ENCODE assay signal across 9 mouse cellular contexts in the genomic region with DNA sequence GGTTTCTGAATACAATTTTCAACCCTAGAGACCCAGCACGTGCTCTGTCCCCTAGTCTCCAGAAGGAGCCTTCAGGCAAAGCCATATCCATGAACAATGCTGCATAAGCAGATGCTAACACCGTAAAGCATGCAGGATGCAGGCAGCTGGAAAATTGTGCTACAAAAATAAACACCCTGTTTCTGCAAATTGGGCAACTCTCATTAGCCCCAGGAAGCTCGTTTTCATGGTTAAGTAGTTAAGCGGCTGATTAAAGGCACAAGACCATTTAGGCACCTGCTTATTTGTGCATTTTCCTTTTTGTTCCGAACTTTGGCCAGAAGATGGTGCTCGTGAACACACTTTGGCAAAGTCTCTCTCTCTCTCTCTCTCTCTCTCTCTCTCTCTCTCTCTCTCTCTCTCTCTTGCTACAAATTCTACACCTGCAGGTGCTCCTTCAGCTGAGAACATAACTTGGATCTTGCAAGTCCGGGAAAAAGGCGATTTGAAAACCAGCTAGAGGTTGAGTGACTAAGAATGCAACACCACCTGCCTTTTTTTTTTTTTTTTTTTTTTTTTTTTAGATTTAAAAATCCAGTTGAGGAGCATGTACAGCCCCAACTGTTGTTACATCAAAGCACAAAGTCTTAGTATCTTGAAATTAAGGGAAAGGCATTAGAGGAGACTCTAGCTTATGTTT.
DNase-seq lines count a peak whose midpoint lies in the region; ATAC-seq and TF ChIP-seq lines count a peak whose summit lies in the region.
"Had no signal": no experiment of that assay in that cellular context is flagged by ENCODE, and none has a peak within 500 bp of the region (broad histone marks: within the 10 kb centered on the region; RNA-seq: fewer than 3 reads in every experiment).

No protein-coding gene starts in this region.

- DNase-seq in CD4-positive, CD25-positive, alpha-beta regulatory T cell, adult 2 months (ENCODE audit: low read depth, low spot score), result peak; percentile 65
- DNase-seq in brain, embryonic 14.5 days (ENCODE audit: low read depth), result peak; percentile 95
- DNase-seq in hindbrain, postnatal 0 days (ENCODE audit: low spot score), result peak; percentile 91
- DNase-seq in left cerebral cortex, adult 11 months (ENCODE audit: low spot score), result peak; percentile 54
- DNase-seq in midbrain, embryonic 14.5 days, result peak; percentile 89
- DNase-seq in thymus, adult 2 months, result peak; percentile 48

- H3K4me1 ChIP-seq in forebrain, embryonic 12.5 days, result peaks cover 14% of the 10 kb centered on the region
- H3K4me1 ChIP-seq in hindbrain, postnatal 0 days (ENCODE audit: insufficient read depth, low read length), result no peaks in the 10 kb centered on the region
- no peaks in the 10 kb centered on the region; the same call in 1 of the 2 replicates for H3K4me1 ChIP-seq in midbrain, embryonic 14.5 days (ENCODE audit: control insufficient read depth, insufficient read depth, low read length)
- H3K4me1 ChIP-seq in thymus, adult 2 months (replicated peaks; ENCODE audit: control insufficient read depth, insufficient read depth, low read length), result no peaks in the 10 kb centered on the region

- ATAC-seq in CD4-positive, CD25-positive, alpha-beta regulatory T cell, adult 4 months, result no peak
- ATAC-seq in forebrain, embryonic 12.5 days (ENCODE audit: low FRiP score), result peak; percentile 75
- peak; percentile 66 for ATAC-seq in hindbrain, postnatal 0 days
- no peak for ATAC-seq in midbrain, embryonic 14.5 days (ENCODE audit: low FRiP score, low TSS enrichment)

- TF ChIP-seq CTCF in brain, embryonic 14.5 days (IDR thresholded peaks at IDR 0.05; ENCODE audit: borderline replicate concordance, extremely low read depth, insufficient read depth, insufficient read length), result peak; percentile 58; the same call in 1 of the 2 replicates
- peak; percentile 85 for TF ChIP-seq CTCF in hindbrain, postnatal 0 days (IDR thresholded peaks at IDR 0.05; ENCODE audit: low read depth)
- TF ChIP-seq CTCF in thymus, adult 2 months (IDR thresholded peaks at IDR 0.05; ENCODE audit: borderline replicate concordance, control insufficient read depth, extremely low read depth, insufficient read depth, low read length, poor library complexity), result no peak

- WGBS in forebrain, embryonic 12.5 days, result 10% methylated on average over 8 of the region's 8 CpGs
- 14% methylated on average over 8 of the region's 8 CpGs for WGBS in hindbrain, postnatal 0 days
- 17% methylated on average over 8 of the region's 8 CpGs for WGBS in midbrain, embryonic 14.5 days
- 20% methylated on average over 8 of the region's 8 CpGs for WGBS in thymus, adult 2 months

- H3K4me3 ChIP-seq in forebrain, embryonic 12.5 days (replicated peaks), result no peak overlapping the region
- H3K4me3 ChIP-seq in hindbrain, postnatal 0 days (ENCODE audit: low read length), result no peak overlapping the region
- H3K4me3 ChIP-seq in midbrain, embryonic 14.5 days (replicated peaks; ENCODE audit: low read depth, low read length), result no peak overlapping the region
- H3K4me3 ChIP-seq in thymus, adult 2 months (ENCODE audit: control insufficient read depth, insufficient read depth, low read length), result no peak overlapping the region
- H3K4me3 ChIP-seq: heart, embryonic 13.5 days had no signal

- no peak for TF ChIP-seq POLR2A in brain, embryonic 14.5 days (IDR thresholded peaks at IDR 0.05; ENCODE audit: borderline replicate concordance, extremely low read depth, insufficient read depth, insufficient read length, poor library complexity, severe bottlenecking)
- no peak for TF ChIP-seq POLR2A in thymus, adult 2 months (IDR thresholded peaks at IDR 0.05; ENCODE audit: control insufficient read depth, extremely low read depth, insufficient read depth, low read length, poor library complexity)

- H3K27ac ChIP-seq in forebrain, embryonic 12.5 days, result no peak overlapping the region
- H3K27ac ChIP-seq in hindbrain, postnatal 0 days, result no peak overlapping the region
- H3K27ac ChIP-seq in midbrain, embryonic 14.5 days (replicated peaks; ENCODE audit: low read depth, low read length), result no peak overlapping the region
- no peak overlapping the region for H3K27ac ChIP-seq in thymus, adult 2 months (ENCODE audit: control insufficient read depth, insufficient read depth, low read length)
- H3K27ac ChIP-seq: heart, embryonic 13.5 days had no signal

- H3K9me3 ChIP-seq in forebrain, embryonic 12.5 days, result no peaks in the 10 kb centered on the region
- no peaks in the 10 kb centered on the region for H3K9me3 ChIP-seq in hindbrain, postnatal 0 days (ENCODE audit: low read length)
- H3K9me3 ChIP-seq in midbrain, embryonic 14.5 days (ENCODE audit: control insufficient read depth, low read length), result no peaks in the 10 kb centered on the region

- H3K36me3 ChIP-seq in forebrain, embryonic 12.5 days (replicated peaks), result no peaks in the 10 kb centered on the region
- H3K36me3 ChIP-seq in hindbrain, postnatal 0 days (ENCODE audit: insufficient read depth, low read length), result no peaks in the 10 kb centered on the region
- no peaks in the 10 kb centered on the region for H3K36me3 ChIP-seq in midbrain, embryonic 14.5 days (ENCODE audit: control insufficient read depth, insufficient read depth, low read length)
- no peaks in the 10 kb centered on the region for H3K36me3 ChIP-seq in thymus, adult 2 months (ENCODE audit: control insufficient read depth, insufficient read depth, low read length)
- H3K36me3 ChIP-seq: heart, embryonic 13.5 days had no signal

- no peak overlapping the region for H3K4me2 ChIP-seq in forebrain, embryonic 12.5 days
- H3K4me2 ChIP-seq in hindbrain, postnatal 0 days (ENCODE audit: low read depth, low read length), result 0 out of 2 replicates have a peak overlapping the region, but pooled peaks have one; percentile 27
- no peak overlapping the region for H3K4me2 ChIP-seq in midbrain, embryonic 14.5 days (ENCODE audit: low read length)
- H3K4me2 ChIP-seq: heart, embryonic 13.5 days had no signal

- H3K27me3 ChIP-seq in forebrain, embryonic 12.5 days, result no peaks in the 10 kb centered on the region
- H3K27me3 ChIP-seq in hindbrain, postnatal 0 days (ENCODE audit: insufficient read depth, low read length), result no peaks in the 10 kb centered on the region
- no peaks in the 10 kb centered on the region for H3K27me3 ChIP-seq in midbrain, embryonic 14.5 days (ENCODE audit: control insufficient read depth, insufficient read depth, low read length)
- H3K27me3 ChIP-seq in thymus, adult 2 months (ENCODE audit: control insufficient read depth, insufficient read depth, low read length), result no peaks in the 10 kb centered on the region; the same call in 1 of the 2 replicates
- H3K27me3 ChIP-seq: heart, embryonic 13.5 days had no signal

- no peak overlapping the region for H3K9ac ChIP-seq in forebrain, embryonic 12.5 days
- no peak overlapping the region for H3K9ac ChIP-seq in hindbrain, postnatal 0 days (replicated peaks; ENCODE audit: low read length)
- no peak overlapping the region for H3K9ac ChIP-seq in midbrain, embryonic 14.5 days (replicated peaks; ENCODE audit: low read length)
- H3K9ac ChIP-seq: heart, embryonic 13.5 days had no signal

Comparison
In these comparisons a context has a peak if more than half of its experiments do, and no peak if none do; other contexts are left out.
1. ATAC-seq: peak in forebrain, embryonic 12.5 days (single experiment) and hindbrain, postnatal 0 days (single experiment); none in CD4-positive, CD25-positive, alpha-beta regulatory T cell, adult 4 months (single experiment) and midbrain, embryonic 14.5 days (single experiment).
2. Peak in every context shown above with its lines, with median percentiles within 50 percentile points of each other: DNase-seq.